Mouse (Mus musculus) E14TG2a.4 (cell line): ENCODE data around the gene Fbf1.

Experiments used
- CTCF ChIP-seq: conservative IDR thresholded peaks from 2 replicates; pipeline ENCODE4 v1.5.1; 2014; ENCODE audit warnings: low read length
- NANOG ChIP-seq: IDR thresholded peaks from 2 replicates; pipeline ENCODE4 v1.6.1; 2014; ENCODE audit warnings: borderline replicate concordance, low read length, mixed read lengths
- POU5F1 ChIP-seq: IDR thresholded peaks from 2 replicates; pipeline ENCODE4 v1.6.1; 2014; ENCODE audit warnings: low read length, borderline replicate concordance

GRCm38 (mm10) chr11:116145481-116146293 lies 22.3 kb downstream of the Fbf1 start:
- no peak for TF ChIP-seq CTCF
- TF ChIP-seq NANOG, result no peak
- no peak for TF ChIP-seq POU5F1
